Mouse (Mus musculus): ENCODE measurements around the gene Sowahb. TPM values are rescaled to one million over a fixed set of nuclear protein-coding genes. Genes with fewer than 3 reads are reported as not detected.
A peak's percentile ranks its signal among the peaks of the same experiment; 100 is the strongest.
"Not testable (repeated sequence)": the region's sequence is repeated elsewhere in the genome, so short reads cannot be mapped to it uniquely, and the experiment has no call there.

Sowahb gene
- polyA plus RNA-seq, 1 experiment, result 0.01 TPM

- Histone ChIP-seq H3K4me3 (ENCODE audit: insufficient read depth, poor library complexity, severe bottlenecking) (no peak overlapping the region), H3K36me3 (ENCODE audit: control insufficient read depth, insufficient read depth) (no peaks in the 10 kb centered on the region), H3ac (ENCODE audit: control insufficient read depth, insufficient read length, low read depth) (no peak overlapping the region), H3K79me3 (ENCODE audit: low read depth) (no peaks in the 10 kb centered on the region), H3K79me2 (ENCODE audit: control insufficient read depth, insufficient read depth) (no peaks in the 10 kb centered on the region), H3K27me3 (ENCODE audit: control insufficient read depth, insufficient read depth, insufficient read length) (no peaks in the 10 kb centered on the region)
- TF ChIP-seq MAX (IDR thresholded peaks at IDR 0.05) (peak; percentile 57), MYOG (IDR thresholded peaks at IDR 0.05; ENCODE audit: control insufficient read depth, extremely low read depth, insufficient read length) (no peak), FOSL1 (IDR thresholded peaks at IDR 0.05; ENCODE audit: insufficient read depth, low read length, poor library complexity, severe bottlenecking) (no peak), USF1 (IDR thresholded peaks at IDR 0.05; ENCODE audit: low read depth) (no peak), MYOD1 (IDR thresholded peaks at IDR 0.05; ENCODE audit: control insufficient read depth, insufficient read length, low read depth) (peak; percentile 98), CEBPB (IDR thresholded peaks at IDR 0.05; ENCODE audit: low read depth) (no peak)
These were observed 22.6 kb downstream of the Sowahb start for GRCm38 (mm10) chr5:93022126-93022797.

GRCm38 (mm10) chr5:93020024-93020666, 24.7 kb downstream of the Sowahb start:
- no peaks in the 10 kb centered on the region for H3K79me2 ChIP-seq (ENCODE audit: control insufficient read depth, insufficient read depth)

GRCm38 (mm10) chr5:93019207-93019606, 25.6 kb downstream of the Sowahb start:
- H3K36me3 ChIP-seq (ENCODE audit: control insufficient read depth, insufficient read depth); H3K79me3 ChIP-seq (ENCODE audit: low read depth); H3K27me3 ChIP-seq (ENCODE audit: control insufficient read depth, insufficient read depth, insufficient read length); H3ac ChIP-seq (ENCODE audit: control insufficient read depth, insufficient read length, low read depth); H3K4me3 ChIP-seq (ENCODE audit: insufficient read depth, poor library complexity, severe bottlenecking); H3K79me2 ChIP-seq (ENCODE audit: control insufficient read depth, insufficient read depth): not testable (repeated sequence)
- peak; percentile 54 for TF ChIP-seq USF1 (IDR thresholded peaks at IDR 0.05; ENCODE audit: low read depth)

More at GRCm38 (mm10) chr5:93020024-93020666, 24.7 kb downstream of the Sowahb start:
- Histone ChIP-seq H3K36me3 (ENCODE audit: control insufficient read depth, insufficient read depth) (no peaks in the 10 kb centered on the region), H3ac (ENCODE audit: control insufficient read depth, insufficient read length, low read depth) (no peak overlapping the region), H3K27me3 (ENCODE audit: control insufficient read depth, insufficient read depth, insufficient read length) (no peaks in the 10 kb centered on the region), H3K4me3 (ENCODE audit: insufficient read depth, poor library complexity, severe bottlenecking) (no peak overlapping the region), H3K79me3 (ENCODE audit: low read depth) (no peaks in the 10 kb centered on the region)
- TF ChIP-seq USF1 (IDR thresholded peaks at IDR 0.05; ENCODE audit: low read depth), result no peak
- peak; percentile 49 for TF ChIP-seq MYOD1 (IDR thresholded peaks at IDR 0.05; ENCODE audit: control insufficient read depth, insufficient read length, low read depth)

GRCm38 (mm10) chr5:93017678-93018077, 27.1 kb downstream of the Sowahb start:
- Histone ChIP-seq H3K79me3 (ENCODE audit: low read depth) (no peaks in the 10 kb centered on the region), H3K79me2 (ENCODE audit: control insufficient read depth, insufficient read depth) (no peaks in the 10 kb centered on the region), H3K4me3 (ENCODE audit: insufficient read depth, poor library complexity, severe bottlenecking) (no peak overlapping the region), H3ac (ENCODE audit: control insufficient read depth, insufficient read length, low read depth) (no peak overlapping the region), H3K27me3 (ENCODE audit: control insufficient read depth, insufficient read depth, insufficient read length) (no peaks in the 10 kb centered on the region), H3K36me3 (ENCODE audit: control insufficient read depth, insufficient read depth) (no peaks in the 10 kb centered on the region)
- TF ChIP-seq FOSL1 (IDR thresholded peaks at IDR 0.05; ENCODE audit: insufficient read depth, low read length, poor library complexity, severe bottlenecking) (no peak), CEBPB (IDR thresholded peaks at IDR 0.05; ENCODE audit: low read depth) (no peak), USF1 (IDR thresholded peaks at IDR 0.05; ENCODE audit: low read depth) (no peak), MYOG (IDR thresholded peaks at IDR 0.05; ENCODE audit: control insufficient read depth, extremely low read depth, insufficient read length) (no peak), MYOD1 (IDR thresholded peaks at IDR 0.05; ENCODE audit: control insufficient read depth, insufficient read length, low read depth) (no peak), CTCF (IDR thresholded peaks at IDR 0.05; ENCODE audit: control insufficient read depth, insufficient read depth, insufficient read length) (no peak), MAX (IDR thresholded peaks at IDR 0.05) (no peak)

- H3K27me3 ChIP-seq (ENCODE audit: control insufficient read depth, insufficient read depth, insufficient read length), result no peaks in the 10 kb centered on the region
These were observed 36.6 kb downstream of the Sowahb start for GRCm38 (mm10) chr5:93008256-93008655.

GRCm38 (mm10) chr5:93005815-93006341, 38.9 kb downstream of the Sowahb start:
- Histone ChIP-seq H3K79me2 (ENCODE audit: control insufficient read depth, insufficient read depth) (no peaks in the 10 kb centered on the region), H3K36me3 (ENCODE audit: control insufficient read depth, insufficient read depth) (no peaks in the 10 kb centered on the region), H3K4me3 (ENCODE audit: insufficient read depth, poor library complexity, severe bottlenecking) (peak overlapping the region; percentile 31), H3ac (ENCODE audit: control insufficient read depth, insufficient read length, low read depth) (peak overlapping the region; percentile 48), H3K27me3 (ENCODE audit: control insufficient read depth, insufficient read depth, insufficient read length) (no peaks in the 10 kb centered on the region), H3K79me3 (ENCODE audit: low read depth) (no peaks in the 10 kb centered on the region)
- TF ChIP-seq CTCF (IDR thresholded peaks at IDR 0.05; ENCODE audit: control insufficient read depth, insufficient read depth, insufficient read length) (no peak), CEBPB (IDR thresholded peaks at IDR 0.05; ENCODE audit: low read depth) (no peak), USF1 (IDR thresholded peaks at IDR 0.05; ENCODE audit: low read depth) (no peak), FOSL1 (IDR thresholded peaks at IDR 0.05; ENCODE audit: insufficient read depth, low read length, poor library complexity, severe bottlenecking) (no peak), MAX (IDR thresholded peaks at IDR 0.05) (no peak), MYOD1 (IDR thresholded peaks at IDR 0.05; ENCODE audit: control insufficient read depth, insufficient read length, low read depth) (no peak), MYOG (IDR thresholded peaks at IDR 0.05; ENCODE audit: control insufficient read depth, extremely low read depth, insufficient read length) (no peak)

More at GRCm38 (mm10) chr5:93008256-93008655, 36.6 kb downstream of the Sowahb start:
- H3ac ChIP-seq (ENCODE audit: control insufficient read depth, insufficient read length, low read depth), result no peak overlapping the region
- no peaks in the 10 kb centered on the region for H3K36me3 ChIP-seq (ENCODE audit: control insufficient read depth, insufficient read depth)
- H3K4me3 ChIP-seq (ENCODE audit: insufficient read depth, poor library complexity, severe bottlenecking), result no peak overlapping the region
- no peaks in the 10 kb centered on the region for H3K79me2 ChIP-seq (ENCODE audit: control insufficient read depth, insufficient read depth)
- TF ChIP-seq FOSL1 (IDR thresholded peaks at IDR 0.05; ENCODE audit: insufficient read depth, low read length, poor library complexity, severe bottlenecking) (no peak), CEBPB (IDR thresholded peaks at IDR 0.05; ENCODE audit: low read depth) (no peak), MYOD1 (IDR thresholded peaks at IDR 0.05; ENCODE audit: control insufficient read depth, insufficient read length, low read depth) (no peak), CTCF (IDR thresholded peaks at IDR 0.05; ENCODE audit: control insufficient read depth, insufficient read depth, insufficient read length) (no peak), MYOG (IDR thresholded peaks at IDR 0.05; ENCODE audit: control insufficient read depth, extremely low read depth, insufficient read length) (no peak), MAX (IDR thresholded peaks at IDR 0.05) (no peak)
- no peaks in the 10 kb centered on the region for H3K79me3 ChIP-seq (ENCODE audit: low read depth)

Data from C2C12 (cell line).